Mouse (Mus musculus) brain, embryonic 14.5 days (tissue): ENCODE data around the gene Dnaaf1.

Experiments
- CTCF ChIP-seq: fragments of 200-500 bp; IDR thresholded peaks from 2 replicates; pipeline ENCODE4 v1.5.1; 2012; ENCODE audit warnings: inconsistent platforms, mild to moderate bottlenecking, moderate library complexity, borderline replicate concordance; ENCODE audit not compliant: insufficient read depth, insufficient read length; ENCODE audit errors: extremely low read depth
- POLR2A ChIP-seq: fragments of 200-500 bp; IDR thresholded peaks from 2 replicates; pipeline ENCODE4 v1.6.1; 2012; ENCODE audit warnings: mild to moderate bottlenecking, inconsistent platforms, borderline replicate concordance; ENCODE audit not compliant: poor library complexity, insufficient read depth, insufficient read length, severe bottlenecking; ENCODE audit errors: extremely low read depth

GRCm38 (mm10) chr8:119530937-119531336, 44.1 kb upstream of the Dnaaf1 start:
- TF ChIP-seq POLR2A = no peak
- no peak for TF ChIP-seq CTCF
